Mouse (Mus musculus): ENCODE measurements around the gene Bbs9.

The Bbs9 gene

DNA sequence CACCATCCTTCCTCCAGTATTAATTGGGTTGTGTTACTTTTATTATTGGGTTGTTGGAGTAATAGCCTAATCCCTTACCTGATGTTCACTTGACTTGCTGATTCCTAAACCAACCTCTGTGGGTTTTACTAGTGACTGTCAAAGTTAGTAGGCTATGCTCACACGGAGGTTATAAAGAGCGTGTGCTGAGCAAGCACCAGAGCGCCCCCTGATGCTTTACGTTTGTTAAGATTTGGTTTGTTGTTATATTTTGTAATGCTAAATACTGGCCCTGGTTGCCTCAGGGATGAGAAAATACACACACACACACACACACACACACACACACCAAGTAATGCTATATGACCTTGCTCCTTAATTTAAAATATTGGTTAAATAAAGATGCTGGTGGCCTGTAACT is 219.9 kb downstream of the Bbs9 start:
- ChIA-PET CTCF (interaction anchor here in 2 of 4 experiments (0.6 to 1.1 kb wide), 2 partner anchors 16 to 765 kb away, joined by 3 read pairs; no protein-coding TSS in a partner anchor), POLR2A (no interaction called here)

DNA sequence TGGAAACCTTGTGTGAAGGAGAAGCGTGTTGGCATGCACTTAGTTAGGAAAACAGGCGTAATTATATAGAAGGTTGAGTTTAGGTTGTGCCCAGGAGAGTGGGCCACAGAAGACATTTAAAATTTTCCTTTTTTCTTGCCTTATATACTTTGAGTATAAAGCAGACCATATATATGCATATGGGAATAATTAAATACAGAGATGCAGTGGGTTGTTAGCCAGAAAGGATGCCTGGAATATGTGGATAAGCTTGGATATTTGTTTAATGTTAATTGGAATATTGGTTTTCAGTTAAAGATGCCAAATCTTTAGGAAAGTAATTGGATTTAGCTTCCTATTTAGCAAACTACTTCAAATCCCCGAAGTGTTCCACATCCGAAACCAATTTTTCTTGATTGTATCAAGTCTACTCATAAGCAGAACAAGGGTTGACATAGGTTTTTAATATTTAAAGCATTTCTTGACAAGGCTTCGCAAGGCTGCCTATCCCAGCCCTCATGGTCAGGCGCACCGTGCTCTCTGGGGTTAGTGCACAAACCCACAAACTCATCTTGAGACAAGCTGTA is 221.4 kb downstream of the Bbs9 start:
- POLR2A ChIA-PET = interaction anchor here in 1 of 4 experiments (1.2 kb wide), 1 partner anchor 526 kb away, joined by 3 read pairs; the partner anchor contains the start of gene Bmper
- CTCF ChIA-PET = interaction anchor here in 2 of 4 experiments (0.5 to 2.3 kb wide), 6 partner anchors 16 to 331 kb away, joined by 3 to 4 read pairs (median 4); no protein-coding TSS in a partner anchor

DNA sequence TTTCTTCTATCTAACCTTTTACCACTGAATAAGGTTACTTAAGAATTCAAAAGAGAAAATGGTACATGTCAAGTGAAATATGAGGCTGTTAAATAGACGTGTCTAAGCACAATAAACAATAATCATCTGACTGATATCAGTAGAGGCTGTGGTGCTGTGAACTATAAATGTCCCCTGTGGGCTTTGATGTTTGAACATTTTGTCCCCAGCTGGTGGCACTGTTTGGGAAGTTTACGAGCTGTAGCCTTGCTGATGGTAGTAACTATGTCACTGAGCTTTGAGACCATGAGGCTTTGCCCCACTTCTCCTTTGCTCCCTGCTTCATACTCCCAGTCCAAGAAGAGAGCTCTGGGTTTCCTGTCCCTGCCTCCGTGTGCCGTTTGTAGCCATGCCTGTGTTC is 222.3 kb downstream of the Bbs9 start:
- ChIA-PET POLR2A (no interaction called here), CTCF (interaction anchor here (0.6 to 2.3 kb wide), 14 partner anchors 10 to 514 kb away, joined by 3 to 12 read pairs (median 3); no protein-coding TSS in a partner anchor)

DNA sequence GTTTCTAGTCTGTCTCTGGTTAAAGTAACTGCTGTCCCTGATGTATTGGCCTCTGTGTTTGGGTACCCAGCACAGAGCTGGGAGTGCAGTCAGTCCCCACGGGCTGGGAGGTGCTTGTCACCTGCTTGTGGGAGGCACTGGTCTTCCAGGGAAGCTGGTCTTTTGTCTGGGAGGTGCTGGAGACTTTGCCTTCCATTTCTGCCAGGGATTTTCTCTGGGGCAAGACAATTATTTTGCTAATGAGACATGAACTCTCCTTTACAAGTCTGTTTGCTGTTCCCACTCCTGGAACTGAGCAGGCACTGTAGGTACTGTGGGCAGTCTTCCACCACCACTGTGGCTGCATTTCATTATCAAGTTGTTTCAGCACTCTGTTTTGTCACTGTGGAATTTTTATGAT is 223.0 kb downstream of the Bbs9 start:
- POLR2A ChIA-PET = no interaction called here

DNA sequence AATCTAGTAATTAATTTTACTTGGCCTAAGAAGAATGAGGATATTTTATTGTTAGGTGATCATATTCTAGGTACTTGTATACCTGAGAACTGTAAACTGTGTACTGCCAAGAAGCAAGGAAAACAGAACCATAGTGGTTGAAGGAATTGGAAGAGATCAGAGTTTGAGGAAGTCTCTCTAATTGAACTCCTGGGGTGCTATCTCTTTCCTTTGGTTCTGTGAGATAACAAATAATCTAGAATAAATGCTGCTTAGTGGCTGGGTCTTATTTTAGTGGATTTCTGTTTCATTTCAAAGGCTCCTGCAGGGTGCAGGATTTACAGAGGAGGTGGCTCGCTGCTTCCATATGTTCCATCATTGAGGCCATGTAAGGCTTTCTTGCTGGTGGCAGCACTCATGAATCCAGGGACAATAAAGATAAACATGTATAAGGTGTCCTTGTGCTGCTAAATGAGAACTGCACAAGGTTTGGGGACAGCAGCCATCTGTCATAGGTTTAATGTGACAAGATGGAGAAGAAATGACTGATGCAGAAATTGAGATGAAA is 226.6 kb downstream of the Bbs9 start:
- ChIA-PET CTCF (interaction anchor here in 1 of 4 experiments (0.6 kb wide), 1 partner anchor 131 kb away, joined by 5 read pairs; no protein-coding TSS in a partner anchor), POLR2A (no interaction called here)

More for the DNA sequence above, 223.0 kb downstream of the Bbs9 start:
- CTCF ChIA-PET = interaction anchor here (0.5 to 2.3 kb wide), 16 partner anchors 10 to 513 kb away, joined by 3 to 12 read pairs (median 3); no protein-coding TSS in a partner anchor

DNA sequence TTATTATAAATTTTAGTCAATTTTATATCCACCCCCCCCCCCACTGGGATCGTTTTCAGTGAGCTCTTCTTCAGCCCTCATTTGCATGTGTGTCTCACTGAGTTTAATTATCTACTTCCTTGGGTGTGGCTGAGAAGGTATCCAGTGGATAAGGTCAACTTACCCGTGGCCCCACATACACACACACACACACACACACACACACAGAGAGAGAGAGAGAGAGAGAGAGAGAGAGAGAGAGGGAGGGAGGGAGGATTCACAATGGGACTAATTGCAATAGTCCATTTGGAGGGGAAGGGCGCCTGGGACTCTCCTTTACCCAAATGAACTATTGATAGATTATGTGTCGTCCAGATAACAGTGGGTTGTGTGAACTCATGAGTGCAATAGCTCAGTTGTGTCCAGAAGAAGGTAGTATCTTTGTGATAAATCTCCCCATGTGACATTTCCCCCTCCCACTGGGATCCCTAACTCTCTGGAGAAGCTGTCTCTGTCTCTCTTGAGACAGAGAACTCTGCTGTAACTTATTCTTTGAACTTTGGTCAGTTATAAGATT is 227.4 kb downstream of the Bbs9 start:
- POLR2A ChIA-PET = no interaction called here
- CTCF ChIA-PET = interaction anchor here in 2 of 4 experiments (0.6 to 0.7 kb wide), 6 partner anchors 10 to 171 kb away, joined by 3 to 11 read pairs (median 5); no protein-coding TSS in a partner anchor

DNA sequence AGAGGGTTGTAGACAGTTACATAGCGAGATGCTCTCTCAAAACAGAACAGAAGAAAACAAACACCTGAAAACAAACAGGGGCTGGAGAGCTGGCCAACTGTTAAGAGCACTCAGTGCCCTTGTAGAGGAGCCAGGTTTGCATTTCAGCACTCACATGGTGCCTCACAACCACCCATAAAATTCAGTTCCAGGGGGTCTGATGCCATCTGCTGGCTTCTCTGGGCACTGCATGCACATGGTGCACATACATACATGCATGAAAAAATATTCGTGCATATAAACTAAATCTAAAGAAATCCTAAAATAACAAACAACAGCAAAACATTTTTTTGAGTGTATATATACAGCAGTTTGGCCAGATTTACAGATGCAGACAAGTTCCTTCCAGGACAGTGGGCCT is 228.0 kb downstream of the Bbs9 start:
- ChIA-PET POLR2A (no interaction called here), CTCF (interaction anchor here in 1 of 4 experiments (0.7 kb wide), 1 partner anchor 114 kb away, joined by 3 read pairs; no protein-coding TSS in a partner anchor)

DNA sequence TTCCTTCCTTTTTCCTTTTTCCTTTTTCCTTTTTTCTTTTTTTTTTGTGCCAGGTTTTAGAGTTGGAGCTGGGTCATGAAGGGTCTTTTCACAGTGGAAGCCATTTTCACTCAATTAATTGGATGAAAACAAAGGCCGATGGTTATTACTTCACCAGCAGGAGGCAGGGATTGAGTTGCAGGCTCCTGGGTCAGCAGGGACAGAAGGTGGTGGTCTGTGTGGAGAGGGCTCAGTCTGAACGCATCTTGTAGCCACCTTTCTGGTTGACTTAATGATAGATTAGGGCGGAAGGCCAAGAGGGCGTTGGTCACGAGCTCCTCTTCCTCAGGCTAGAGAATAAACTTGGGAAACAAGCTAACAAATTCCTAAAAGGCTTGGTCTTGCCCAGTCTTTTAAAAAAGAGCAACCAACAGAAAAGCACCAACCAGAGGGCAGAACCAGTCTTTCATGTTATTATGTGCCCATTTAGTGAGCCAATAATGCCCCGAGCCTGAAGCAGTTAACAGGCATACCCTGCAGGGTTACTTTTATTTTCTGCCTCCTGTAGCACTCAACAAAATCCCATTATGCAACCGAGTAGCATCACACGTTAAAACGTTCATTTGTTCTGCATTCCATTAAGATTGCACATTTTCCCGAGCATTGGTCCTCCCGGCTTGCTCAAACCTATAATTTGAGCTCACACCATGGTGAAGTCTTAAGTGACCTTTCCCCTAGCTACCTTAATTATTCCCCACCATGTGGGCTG is 231.8 kb downstream of the Bbs9 start:
- ChIA-PET POLR2A (interaction anchor here in 1 of 4 experiments (0.8 to 1.1 kb wide), 2 partner anchors 10 to 12 kb away, joined by 3 to 4 read pairs; no protein-coding TSS in a partner anchor), CTCF (interaction anchor here in 3 of 4 experiments (0.6 to 3.9 kb wide), 3 partner anchors 9 to 504 kb away, joined by 3 to 12 read pairs (median 5); no protein-coding TSS in a partner anchor)

DNA sequence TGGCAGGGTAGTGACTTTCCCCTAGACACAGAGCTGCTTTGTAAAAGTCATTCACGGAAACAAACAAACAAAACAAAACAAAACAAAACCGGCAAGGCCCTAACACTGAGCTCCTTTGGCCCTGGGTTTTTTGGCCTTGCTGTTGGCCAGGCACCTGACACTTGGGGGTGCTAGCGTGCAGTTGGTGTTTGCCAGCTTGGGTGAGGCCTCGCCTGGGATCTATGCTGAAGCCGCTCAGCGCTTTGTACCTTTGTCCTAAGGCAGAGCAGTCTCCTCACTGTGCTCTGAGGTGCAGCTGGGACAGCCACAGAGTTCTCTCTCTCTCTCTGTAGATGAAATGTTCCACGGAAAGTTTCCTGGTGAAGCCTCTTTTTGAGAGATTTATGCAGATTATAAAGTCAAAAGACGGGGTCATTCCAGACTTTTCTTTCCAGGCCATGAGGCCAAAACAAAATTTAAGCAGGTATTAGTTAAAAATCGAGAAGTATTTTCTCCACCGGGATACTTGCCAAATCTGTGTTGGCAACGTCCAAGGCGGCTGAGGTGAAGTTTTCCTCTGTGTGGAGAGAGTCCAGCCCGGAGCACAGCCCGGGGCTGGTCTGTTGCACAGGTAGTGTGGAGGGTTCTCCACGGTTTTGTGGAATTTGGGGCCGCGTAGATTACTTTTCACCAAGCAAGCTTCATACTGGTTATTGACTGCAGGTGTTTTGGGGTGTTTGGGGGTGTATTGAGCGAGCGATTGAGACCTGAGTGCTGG is 233.6 kb downstream of the Bbs9 start:
- POLR2A ChIA-PET = interaction anchor here in 3 of 4 experiments (0.6 to 1.7 kb wide), 3 partner anchors 23 to 197 kb away, joined by 3 to 6 read pairs (median 6); no protein-coding TSS in a partner anchor
- CTCF ChIA-PET = interaction anchor here (0.6 to 3.9 kb wide), 34 partner anchors 9 to 686 kb away, joined by 3 to 12 read pairs (median 3); partner anchors contain the start of gene Bmper (in 1 of the 4)

DNA sequence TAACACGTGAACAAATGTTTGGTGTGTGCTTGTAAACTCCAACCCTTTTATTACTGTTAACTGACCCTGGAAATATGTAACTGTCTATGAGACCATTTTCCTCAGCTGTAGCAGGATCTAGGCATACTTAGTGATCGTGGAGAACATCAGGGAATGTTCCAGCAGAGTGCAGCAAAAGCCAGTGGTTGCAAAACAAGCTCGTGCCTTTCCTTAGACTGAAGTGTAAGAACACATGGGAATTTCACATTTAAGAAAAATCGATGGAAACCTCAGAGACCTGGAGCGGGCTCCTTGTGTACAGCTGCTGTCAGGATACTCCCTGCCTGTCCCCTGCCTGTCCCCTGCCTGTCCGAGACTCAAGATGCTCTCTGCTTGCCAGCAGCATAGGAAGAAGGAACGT is 234.5 kb downstream of the Bbs9 start:
- POLR2A ChIA-PET = interaction anchor here in 1 of 4 experiments (1.7 kb wide), 1 partner anchor 22 kb away, joined by 6 read pairs; no protein-coding TSS in a partner anchor
- CTCF ChIA-PET = interaction anchor here in 2 of 4 experiments (0.6 to 3.9 kb wide), 3 partner anchors 12 to 810 kb away, joined by 3 to 12 read pairs (median 6); no protein-coding TSS in a partner anchor

DNA sequence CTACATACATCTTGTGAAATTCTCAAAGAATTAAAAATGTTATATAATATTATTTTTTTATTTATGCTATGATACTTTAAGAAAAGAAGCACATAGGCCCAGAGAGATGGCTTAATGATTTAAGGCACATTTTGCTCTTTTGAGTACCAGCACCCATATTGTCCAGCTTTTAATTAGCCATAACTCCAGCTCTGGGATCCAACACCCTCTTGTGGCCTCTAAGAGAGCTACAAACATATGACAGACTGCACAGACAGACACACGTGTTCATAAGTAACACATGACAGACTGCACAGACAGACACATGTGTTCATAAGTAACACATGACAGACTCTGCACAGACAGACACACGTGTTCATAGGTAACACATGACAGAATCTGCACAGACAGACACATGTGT is 235.8 kb downstream of the Bbs9 start:
- POLR2A ChIA-PET = interaction anchor here in 1 of 4 experiments (0.6 kb wide), 1 partner anchor 163 kb away, joined by 3 read pairs; no protein-coding TSS in a partner anchor
- CTCF ChIA-PET = interaction anchor here in 1 of 4 experiments (1.1 to 1.2 kb wide), 2 partner anchors 31 to 59 kb away, joined by 3 to 4 read pairs; no protein-coding TSS in a partner anchor

DNA sequence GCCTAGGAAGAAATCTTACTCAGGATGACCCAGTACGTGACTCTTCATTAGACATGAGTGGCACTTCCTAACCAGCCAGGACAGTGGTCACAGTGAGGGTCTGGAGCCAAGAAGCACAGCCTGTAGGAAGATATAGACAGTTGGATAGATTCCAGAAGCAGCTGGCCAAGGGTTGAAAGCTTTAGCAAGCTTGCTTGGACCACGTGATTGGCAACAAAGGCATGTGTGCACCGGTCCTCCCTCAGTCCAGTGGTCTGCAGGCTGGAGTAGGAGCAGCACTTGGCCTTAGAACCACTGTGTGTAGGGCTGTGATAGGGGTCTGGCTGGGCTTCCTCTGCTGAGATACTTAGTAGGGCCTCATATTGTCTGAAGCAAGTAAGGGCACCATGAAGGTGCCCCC is 237.2 kb downstream of the Bbs9 start:
- POLR2A ChIA-PET = interaction anchor here in 2 of 4 experiments (0.6 to 1.0 kb wide), 2 partner anchors 19 to 1226 kb away, joined by 3 read pairs; no protein-coding TSS in a partner anchor

DNA sequence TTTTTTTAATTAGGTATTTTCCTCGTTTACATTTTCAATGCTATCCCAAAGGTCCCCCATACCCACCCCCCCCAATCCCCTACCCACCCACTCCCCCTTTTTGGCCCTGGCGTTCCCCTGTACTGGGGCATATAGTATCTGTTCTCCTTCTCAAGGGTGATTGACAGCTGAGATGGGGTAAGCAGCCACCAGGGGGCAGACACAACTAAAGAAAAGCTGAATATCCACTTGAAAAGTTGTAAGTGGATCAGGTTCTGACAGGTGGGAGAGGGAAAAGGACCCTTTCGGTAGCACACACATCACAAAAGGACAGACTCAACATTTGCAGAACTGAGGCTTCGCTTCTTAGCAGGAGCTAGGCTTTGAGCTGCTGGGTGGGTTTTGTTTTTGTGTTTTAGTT is 237.8 kb downstream of the Bbs9 start:
- ChIA-PET POLR2A (interaction anchor here in 1 of 4 experiments (0.6 to 1.0 kb wide), 2 partner anchors 13 to 19 kb away, joined by 3 to 5 read pairs; no protein-coding TSS in a partner anchor), CTCF (interaction anchor here (0.6 to 1.2 kb wide), 22 partner anchors 10 to 1675 kb away, joined by 3 to 11 read pairs (median 3); no protein-coding TSS in a partner anchor)

More for the DNA sequence above, 237.2 kb downstream of the Bbs9 start:
- CTCF ChIA-PET = interaction anchor here (0.6 to 1.2 kb wide), 13 partner anchors 10 to 723 kb away, joined by 3 to 11 read pairs (median 3); no protein-coding TSS in a partner anchor

DNA sequence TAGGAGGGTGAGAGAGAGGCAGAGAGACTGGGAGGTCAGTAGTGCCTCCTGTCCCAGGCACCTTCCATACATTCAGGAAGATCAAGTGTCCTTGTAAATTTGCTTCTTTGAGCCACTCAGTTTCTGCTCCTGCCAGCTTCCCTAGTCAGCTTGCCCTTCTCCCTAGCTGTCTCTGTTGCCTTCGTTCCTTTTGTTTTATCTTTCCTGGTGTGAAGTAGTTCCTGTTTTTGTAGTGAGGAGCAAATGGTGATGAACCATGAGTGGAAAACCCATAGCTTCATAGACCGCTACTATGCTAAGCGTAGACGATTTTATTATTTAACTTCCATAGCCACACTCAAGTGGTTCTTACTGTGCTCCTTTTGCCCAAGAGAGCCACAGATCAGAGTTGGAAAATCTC is 242.1 kb downstream of the Bbs9 start:
- ChIA-PET CTCF (interaction anchor here in 2 of 4 experiments (1.2 to 1.6 kb wide), 2 partner anchors 9 to 15 kb away, joined by 3 to 6 read pairs; no protein-coding TSS in a partner anchor), POLR2A (interaction anchor here in 3 of 4 experiments (0.7 to 1.5 kb wide), 5 partner anchors 10 to 301 kb away, joined by 3 read pairs; no protein-coding TSS in a partner anchor)

DNA sequence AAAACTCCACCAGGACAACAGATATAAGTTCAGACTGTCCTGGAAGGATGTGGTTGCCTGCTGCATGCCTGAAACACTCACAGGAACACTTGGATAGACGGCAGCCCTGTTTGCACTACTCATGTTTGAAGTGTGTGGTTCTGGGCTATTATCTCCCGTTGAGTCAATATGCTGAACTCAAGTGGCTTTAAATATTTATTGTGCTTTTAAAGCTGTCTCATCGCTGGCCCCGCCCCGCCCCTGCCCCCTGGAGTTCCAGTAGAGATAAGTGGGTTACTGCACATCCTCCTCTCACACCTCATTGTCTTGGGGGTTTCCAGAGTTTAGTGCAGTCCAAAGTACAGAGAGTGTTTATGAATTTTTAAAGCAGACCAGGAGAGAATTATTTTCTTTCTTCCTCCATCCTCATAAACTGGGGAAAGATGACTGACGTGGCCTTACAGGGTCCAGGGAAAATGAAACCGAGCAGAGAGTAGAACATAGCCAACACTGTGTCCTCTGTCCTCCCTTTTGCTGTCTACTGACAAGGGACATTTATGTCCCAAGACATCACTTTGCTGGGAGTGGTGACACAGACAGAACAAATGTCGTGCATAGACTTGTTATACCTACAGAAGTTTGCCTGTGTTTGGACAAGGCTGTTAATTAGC is 242.8 kb downstream of the Bbs9 start:
- CTCF ChIA-PET = interaction anchor here in 2 of 4 experiments (1.2 to 1.6 kb wide), 2 partner anchors 10 to 14 kb away, joined by 3 to 6 read pairs; no protein-coding TSS in a partner anchor
- POLR2A ChIA-PET = interaction anchor here in 2 of 4 experiments (0.9 to 1.1 kb wide), 2 partner anchors 15 to 300 kb away, joined by 3 to 6 read pairs; no protein-coding TSS in a partner anchor

DNA sequence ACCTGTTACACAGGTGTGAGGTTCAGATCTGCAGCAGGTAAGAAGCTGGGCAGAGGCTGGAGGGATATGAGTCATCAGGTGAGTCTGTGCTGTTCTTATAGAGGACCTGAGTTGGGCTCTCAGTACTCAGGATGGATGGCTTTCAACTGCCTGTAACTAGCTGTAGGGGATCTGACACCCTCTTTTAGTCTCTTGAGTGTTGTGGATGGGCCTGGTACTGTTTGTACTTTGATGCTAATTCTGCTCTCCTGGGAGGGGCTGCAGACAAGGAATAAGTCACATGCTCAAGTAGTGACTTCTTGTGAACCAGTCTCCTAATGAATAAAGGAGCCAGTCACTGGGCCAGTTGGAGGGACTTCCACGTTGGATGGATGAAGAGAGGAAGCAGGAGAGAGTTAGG is 257.1 kb downstream of the Bbs9 start:
- POLR2A ChIA-PET = interaction anchor here in 3 of 4 experiments (0.6 to 4.0 kb wide), 14 partner anchors 9 to 490 kb away, joined by 3 to 23 read pairs (median 4); partner anchors contain the start of gene Bmper (in 1 of the 3)
- CTCF ChIA-PET = interaction anchor here (0.5 to 2.1 kb wide), 7 partner anchors 15 to 1885 kb away, joined by 3 to 9 read pairs (median 3); partner anchors contain the start of gene Bmper (in 1 of the 4)

DNA sequence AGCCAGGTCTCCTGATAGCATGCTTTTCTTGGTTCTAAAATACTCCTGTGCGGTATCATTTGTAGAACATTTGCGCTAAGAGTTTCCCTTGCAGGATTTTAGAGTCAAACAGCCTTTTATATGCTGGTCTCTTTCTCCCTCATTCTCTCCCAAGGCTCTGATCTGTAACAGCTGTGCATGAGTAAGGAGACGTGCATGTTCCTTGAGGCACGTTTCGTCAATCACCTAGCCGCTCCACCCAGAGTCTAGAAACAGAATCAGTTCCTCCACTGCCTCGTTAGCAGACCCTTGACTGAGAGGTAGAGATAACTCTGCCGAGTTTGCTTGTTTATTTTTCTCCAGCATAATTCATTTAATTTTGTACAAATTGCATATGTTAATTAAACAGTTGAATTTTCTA is 259.4 kb downstream of the Bbs9 start:
- POLR2A ChIA-PET = interaction anchor here in 1 of 4 experiments (4.0 kb wide), 1 partner anchor 12 kb away, joined by 23 read pairs; no protein-coding TSS in a partner anchor

More for the DNA sequence above, 259.4 kb downstream of the Bbs9 start:
- CTCF ChIA-PET = no interaction called here

Data from embryonic stem cell, embryonic (primary cell).